Mouse (Mus musculus) T-cell, adult 2 months (primary cell): ENCODE measurements around the gene Med13l.

Experiments
- DNase-seq: peaks from one replicate; pipeline ENCODE4 v3.0.0; 2022; ENCODE audit warnings: low spot score

Med13l gene

GRCm38 (mm10) chr5:118697073-118697472 lies 136.6 kb downstream of the Med13l start:
- DNase-seq: no peak

- DNase-seq: no peak
These were observed 140.5 kb downstream of the Med13l start for GRCm38 (mm10) chr5:118700978-118701377.

- DNase-seq: no peak
These were observed 142.2 kb downstream of the Med13l start for GRCm38 (mm10) chr5:118702674-118703073.

GRCm38 (mm10) chr5:118704148-118704547 lies 143.7 kb downstream of the Med13l start:
- peak; percentile 49 for DNase-seq

- no peak for DNase-seq
These were observed 144.5 kb downstream of the Med13l start for GRCm38 (mm10) chr5:118704960-118705359.

GRCm38 (mm10) chr5:118706009-118706408 lies 145.5 kb downstream of the Med13l start:
- DNase-seq: no peak

- DNase-seq: no peak
These were observed 145.9 kb downstream of the Med13l start for GRCm38 (mm10) chr5:118706414-118706813.

- DNase-seq: no peak
These were observed 147.0 kb downstream of the Med13l start for GRCm38 (mm10) chr5:118707501-118707900.

GRCm38 (mm10) chr5:118708215-118708949 lies 147.9 kb downstream of the Med13l start:
- DNase-seq: peak; percentile 63

- peak; percentile 67 for DNase-seq
These were observed 149.4 kb downstream of the Med13l start for GRCm38 (mm10) chr5:118709847-118710251.

- DNase-seq: no peak
These were observed 155.0 kb downstream of the Med13l start for GRCm38 (mm10) chr5:118715518-118715917.

- no peak for DNase-seq
These were observed 156.1 kb downstream of the Med13l start for GRCm38 (mm10) chr5:118716295-118717271.

GRCm38 (mm10) chr5:118717456-118717855 lies 157.0 kb downstream of the Med13l start:
- DNase-seq: no peak

- no peak for DNase-seq
These were observed 157.6 kb downstream of the Med13l start for GRCm38 (mm10) chr5:118718070-118718469.

- DNase-seq: no peak
These were observed 160.9 kb downstream of the Med13l start for GRCm38 (mm10) chr5:118721416-118721815.

- no peak for DNase-seq
These were observed 161.4 kb downstream of the Med13l start for GRCm38 (mm10) chr5:118721848-118722247.

GRCm38 (mm10) chr5:118722456-118722855 lies 162.0 kb downstream of the Med13l start:
- no peak for DNase-seq

GRCm38 (mm10) chr5:118725425-118725824 lies 164.9 kb downstream of the Med13l start:
- no peak for DNase-seq

- no peak for DNase-seq
These were observed 165.5 kb downstream of the Med13l start for GRCm38 (mm10) chr5:118725886-118726505.

GRCm38 (mm10) chr5:118727336-118727735 lies 166.9 kb downstream of the Med13l start:
- DNase-seq: no peak

- no peak for DNase-seq
These were observed 171.7 kb downstream of the Med13l start for GRCm38 (mm10) chr5:118732221-118732620.

- no peak for DNase-seq
These were observed 172.2 kb downstream of the Med13l start for GRCm38 (mm10) chr5:118732651-118733050.
